22 mouse cellular contexts compared by ENCODE assay signal in the genomic region with DNA sequence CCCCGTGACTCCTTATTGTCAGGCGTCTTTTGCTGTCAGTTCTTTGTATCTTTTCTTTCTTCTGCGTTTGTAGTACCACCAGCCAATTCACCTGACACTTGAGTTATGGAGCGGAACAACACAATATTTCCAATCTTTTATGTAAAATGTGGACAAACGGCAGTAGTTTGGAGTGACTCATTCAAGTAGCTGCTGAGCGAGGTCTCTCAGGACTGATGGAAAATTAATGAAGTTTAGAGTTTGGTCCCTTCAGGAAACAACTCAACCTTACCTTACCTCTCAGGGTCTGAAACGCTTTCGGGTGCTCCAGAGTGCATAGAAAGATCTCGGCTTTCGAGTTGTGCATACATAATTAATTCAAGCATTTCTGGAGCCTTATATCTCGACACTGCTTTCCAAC.
DNase-seq lines count a peak whose midpoint lies in the region; ATAC-seq and TF ChIP-seq lines count a peak whose summit lies in the region.
"Had no signal": no experiment of that assay in that cellular context is flagged by ENCODE, and none has a peak within 500 bp of the region (broad histone marks: within the 10 kb centered on the region; RNA-seq: fewer than 3 reads in every experiment).

No protein-coding gene starts in this region.

- H3K27me3 ChIP-seq in hindbrain, postnatal 0 days (ENCODE audit: insufficient read depth, low read length), result no peaks in the 10 kb centered on the region
- no peaks in the 10 kb centered on the region for H3K27me3 ChIP-seq in hindbrain, embryonic 11.5 days (ENCODE audit: control insufficient read depth, insufficient read depth, low read length)
- no peaks in the 10 kb centered on the region for H3K27me3 ChIP-seq in midbrain, embryonic 13.5 days
- H3K27me3 ChIP-seq in midbrain, postnatal 0 days (ENCODE audit: insufficient read depth, low read length), result no peaks in the 10 kb centered on the region
- H3K27me3 ChIP-seq in midbrain, embryonic 15.5 days (replicated peaks), result no peaks in the 10 kb centered on the region
- no peaks in the 10 kb centered on the region for H3K27me3 ChIP-seq in midbrain, embryonic 11.5 days (ENCODE audit: control insufficient read depth, insufficient read depth, low read length)
- H3K27me3 ChIP-seq in CH12.LX (replicated peaks), result no peaks in the 10 kb centered on the region
- H3K27me3 ChIP-seq: Patski had no signal

- 0 out of 2 replicates have a peak, but pooled peaks have one; percentile 10 for ATAC-seq in hindbrain, postnatal 0 days
- ATAC-seq in hindbrain, embryonic 11.5 days (ENCODE audit: low FRiP score), result no peak
- ATAC-seq in midbrain, embryonic 13.5 days, result no peak
- ATAC-seq in midbrain, postnatal 0 days (ENCODE audit: low FRiP score), result no peak
- ATAC-seq in midbrain, embryonic 15.5 days (replicated peaks), result peak; percentile 14; the same call in 1 of the 2 replicates
- no peak for ATAC-seq in midbrain, embryonic 11.5 days (ENCODE audit: low FRiP score)
- ATAC-seq: activated CD4-positive, CD25-positive, alpha-beta regulatory T cell, adult 4 months; CD4-positive, CD25-positive, alpha-beta regulatory T cell, adult 4 months; Patski had no signal

- H3K36me3 ChIP-seq in hindbrain, postnatal 0 days (ENCODE audit: insufficient read depth, low read length), result no peaks in the 10 kb centered on the region
- H3K36me3 ChIP-seq in hindbrain, embryonic 11.5 days (ENCODE audit: control insufficient read depth, insufficient read depth, low read length), result no peaks in the 10 kb centered on the region
- H3K36me3 ChIP-seq in midbrain, embryonic 13.5 days, result no peaks in the 10 kb centered on the region
- no peaks in the 10 kb centered on the region for H3K36me3 ChIP-seq in midbrain, postnatal 0 days (ENCODE audit: insufficient read depth, low read length)
- H3K36me3 ChIP-seq in midbrain, embryonic 15.5 days (replicated peaks), result no peaks in the 10 kb centered on the region
- no peaks in the 10 kb centered on the region for H3K36me3 ChIP-seq in midbrain, embryonic 11.5 days (ENCODE audit: control insufficient read depth, insufficient read depth, low read length)
- no peaks in the 10 kb centered on the region for H3K36me3 ChIP-seq in CH12.LX (replicated peaks in 1 of 2; ENCODE audit: control insufficient read depth in 1 of 2, insufficient read depth in 1 of 2, low read length in 1 of 2)
- H3K36me3 ChIP-seq: G1E had no signal

- TF ChIP-seq EP300 in CH12.LX (IDR thresholded peaks at IDR 0.05; ENCODE audit: low read length), result peak; percentile 79

- no peak overlapping the region for H3K9ac ChIP-seq in hindbrain, postnatal 0 days (replicated peaks; ENCODE audit: low read length)
- no peak overlapping the region for H3K9ac ChIP-seq in hindbrain, embryonic 11.5 days (ENCODE audit: low read depth, low read length)
- no peak overlapping the region for H3K9ac ChIP-seq in midbrain, embryonic 13.5 days (replicated peaks)
- H3K9ac ChIP-seq in midbrain, postnatal 0 days (replicated peaks; ENCODE audit: low read length, poor library complexity, severe bottlenecking), result no peak overlapping the region
- no peak overlapping the region for H3K9ac ChIP-seq in midbrain, embryonic 15.5 days
- H3K9ac ChIP-seq in midbrain, embryonic 11.5 days (ENCODE audit: low read length), result no peak overlapping the region
- peak overlapping the region; percentile 66 for H3K9ac ChIP-seq in CH12.LX (ENCODE audit: insufficient read depth, low read depth)

- 0 out of 2 replicates have a peak, but pooled peaks cover 3% of the 10 kb centered on the region for H3K4me1 ChIP-seq in hindbrain, postnatal 0 days (ENCODE audit: insufficient read depth, low read length)
- no peaks in the 10 kb centered on the region for H3K4me1 ChIP-seq in hindbrain, embryonic 11.5 days (replicated peaks; ENCODE audit: control insufficient read depth, insufficient read depth, low read length)
- peaks cover 8% of the 10 kb centered on the region; the same call in 1 of the 2 replicates for H3K4me1 ChIP-seq in midbrain, embryonic 13.5 days (replicated peaks)
- H3K4me1 ChIP-seq in midbrain, postnatal 0 days (ENCODE audit: insufficient read depth, low read length), result no peaks in the 10 kb centered on the region
- H3K4me1 ChIP-seq in midbrain, embryonic 15.5 days, result peaks cover 4% of the 10 kb centered on the region; the same call in 1 of the 2 replicates
- no peaks in the 10 kb centered on the region for H3K4me1 ChIP-seq in midbrain, embryonic 11.5 days (ENCODE audit: control insufficient read depth, insufficient read depth, low read length)
- H3K4me1 ChIP-seq in CH12.LX (ENCODE audit: control insufficient read depth in 1 of 2, insufficient read depth in 2 of 2), result peaks cover 23 to 64% of the 10 kb centered on the region in 2 experiments

- dilution Hi-C loops in CH12.LX (cut with MboI; ENCODE audit: extremely low pct_ligation_motif_present, extremely low pct_unique_long_range_greater_than_20kb, low sequenced_read_pairs), result no loop called here

- H3K9me3 ChIP-seq in hindbrain, postnatal 0 days (ENCODE audit: low read length), result no peaks in the 10 kb centered on the region
- H3K9me3 ChIP-seq in hindbrain, embryonic 11.5 days (ENCODE audit: control insufficient read depth, low read length), result no peaks in the 10 kb centered on the region
- H3K9me3 ChIP-seq in midbrain, embryonic 13.5 days, result no peaks in the 10 kb centered on the region
- no peaks in the 10 kb centered on the region for H3K9me3 ChIP-seq in midbrain, postnatal 0 days (ENCODE audit: low read length)
- no peaks in the 10 kb centered on the region for H3K9me3 ChIP-seq in midbrain, embryonic 15.5 days
- no peaks in the 10 kb centered on the region for H3K9me3 ChIP-seq in midbrain, embryonic 11.5 days (ENCODE audit: control insufficient read depth, low read length)
- H3K9me3 ChIP-seq in CH12.LX (replicated peaks; ENCODE audit: low read length), result no peaks in the 10 kb centered on the region
- H3K9me3 ChIP-seq: G1E had no signal

- no peaks in the 10 kb centered on the region for H3K79me2 ChIP-seq in CH12.LX (replicated peaks; ENCODE audit: control insufficient read depth, extremely low read depth, insufficient read depth, poor library complexity, severe bottlenecking)

- 63% methylated on average over 11 of the region's 11 CpGs for WGBS in hindbrain, postnatal 0 days
- 69% methylated on average over 11 of the region's 11 CpGs for WGBS in hindbrain, embryonic 11.5 days
- 69% methylated on average over 11 of the region's 11 CpGs for WGBS in midbrain, embryonic 13.5 days
- WGBS in midbrain, postnatal 0 days, result 68% methylated on average over 11 of the region's 11 CpGs
- 72% methylated on average over 11 of the region's 11 CpGs for WGBS in midbrain, embryonic 15.5 days
- WGBS in midbrain, embryonic 11.5 days, result 82% methylated on average over 11 of the region's 11 CpGs

- H3K4me3 ChIP-seq in hindbrain, postnatal 0 days (ENCODE audit: low read length), result no peak overlapping the region
- H3K4me3 ChIP-seq in hindbrain, embryonic 11.5 days (ENCODE audit: low read depth, low read length), result no peak overlapping the region
- no peak overlapping the region for H3K4me3 ChIP-seq in midbrain, embryonic 13.5 days (replicated peaks)
- no peak overlapping the region for H3K4me3 ChIP-seq in midbrain, postnatal 0 days (ENCODE audit: low read depth, low read length)
- no peak overlapping the region for H3K4me3 ChIP-seq in midbrain, embryonic 15.5 days
- H3K4me3 ChIP-seq in midbrain, embryonic 11.5 days (ENCODE audit: low read depth, low read length), result no peak overlapping the region
- H3K4me3 ChIP-seq in CH12.LX (replicated peaks in 1 of 3; ENCODE audit: low read depth in 2 of 3, low read length in 2 of 3, poor library complexity in 1 of 3), result no peak overlapping the region

- H3K27ac ChIP-seq in hindbrain, postnatal 0 days, result no peak overlapping the region
- H3K27ac ChIP-seq in hindbrain, embryonic 11.5 days (ENCODE audit: low read depth, low read length), result no peak overlapping the region
- H3K27ac ChIP-seq in midbrain, embryonic 13.5 days, result peak overlapping the region; percentile 36; the same call in 1 of the 2 replicates
- H3K27ac ChIP-seq in midbrain, postnatal 0 days (ENCODE audit: low read depth, low read length), result no peak overlapping the region
- H3K27ac ChIP-seq in midbrain, embryonic 15.5 days, result no peak overlapping the region
- H3K27ac ChIP-seq in midbrain, embryonic 11.5 days (ENCODE audit: low read depth, low read length), result no peak overlapping the region
- H3K27ac ChIP-seq in CH12.LX (ENCODE audit: insufficient read depth, low read depth), result no peak overlapping the region; the same call in 1 of the 2 replicates

- no peak for DNase-seq in hindbrain, postnatal 0 days (ENCODE audit: low spot score)
- DNase-seq in hindbrain, embryonic 11.5 days (ENCODE audit: low spot score), result no peak
- DNase-seq in midbrain, postnatal 0 days (ENCODE audit: low spot score), result no peak
- no peak for DNase-seq in midbrain, embryonic 11.5 days (ENCODE audit: low spot score, missing footprints)
- DNase-seq in CH12.LX (ENCODE audit: extremely low read depth), result peak; percentile 42
- DNase-seq in ovary, postnatal 10 days (ENCODE audit: low spot score), result no peak
- DNase-seq: adrenal gland, adult 2 months; adrenal gland, adult 8-10 months; adrenal gland, postnatal 10 days; adrenal gland, postnatal 14 days; adrenal gland, postnatal 25 days; adrenal gland, postnatal 36 days; B cell, adult 2 months; cerebellum, adult 11 months; cerebellum, adult 11-12 months; cerebellum, adult 18-20 months had no signal

- TF ChIP-seq CTCF in hindbrain, postnatal 0 days (IDR thresholded peaks at IDR 0.05; ENCODE audit: low read depth), result no peak
- TF ChIP-seq CTCF in midbrain, postnatal 0 days (IDR thresholded peaks at IDR 0.05), result no peak
- TF ChIP-seq CTCF in CH12.LX (conservative IDR thresholded peaks at IDR 0.05 in 1 of 2, IDR thresholded peaks at IDR 0.05 in 1 of 2; ENCODE audit: low read depth in 2 of 2, low read length in 2 of 2), result no peak

- TF ChIP-seq RAD21 in CH12.LX (IDR thresholded peaks at IDR 0.05; ENCODE audit: low read depth, low read length), result no peak

- in situ Hi-C loops in CH12.LX (cut with MboI; ENCODE audit: low pct_ligation_motif_present, low pct_unique_long_range_greater_than_20kb, low sequenced_read_pairs), result no loop called here

- H3K4me2 ChIP-seq in hindbrain, postnatal 0 days (ENCODE audit: low read depth, low read length), result no peak overlapping the region
- no peak overlapping the region for H3K4me2 ChIP-seq in hindbrain, embryonic 11.5 days (replicated peaks; ENCODE audit: low read depth, low read length)
- no peak overlapping the region for H3K4me2 ChIP-seq in midbrain, embryonic 13.5 days (replicated peaks)
- H3K4me2 ChIP-seq in midbrain, postnatal 0 days (ENCODE audit: low read depth, low read length, poor library complexity, severe bottlenecking), result no peak overlapping the region
- H3K4me2 ChIP-seq in midbrain, embryonic 15.5 days, result no peak overlapping the region
- no peak overlapping the region for H3K4me2 ChIP-seq in midbrain, embryonic 11.5 days
- peak overlapping the region; percentile 84 for H3K4me2 ChIP-seq in CH12.LX (ENCODE audit: insufficient read depth, low read depth, poor library complexity, severe bottlenecking)

- no peak for TF ChIP-seq POLR2A in CH12.LX (IDR thresholded peaks at IDR 0.05; ENCODE audit: low read depth, low read length)

TF ChIP-seq in CH12.LX, 34 proteins besides CTCF, POLR2A, EP300 and RAD21 (continues in another document):
- no peak for TF ChIP-seq HCFC1 (IDR thresholded peaks at IDR 0.05; ENCODE audit: low read depth, low read length)
- TF ChIP-seq USF2 (conservative IDR thresholded peaks at IDR 0.05; ENCODE audit: low read depth, low read length), result no peak
- TF ChIP-seq NELFE (IDR thresholded peaks at IDR 0.05; ENCODE audit: low read depth, low read length), result no peak

Comparison
In these comparisons a context has a peak if more than half of its experiments do, and no peak if none do; other contexts are left out.
1. ATAC-seq: peak in hindbrain, postnatal 0 days (single experiment) and midbrain, embryonic 15.5 days (single experiment); none in hindbrain, embryonic 11.5 days (single experiment), midbrain, embryonic 13.5 days (single experiment), midbrain, postnatal 0 days (single experiment) and midbrain, embryonic 11.5 days (single experiment).